Mouse (Mus musculus) Patski (cell line): Measurements from ENCODE around the gene Ghrhr. TPM values are rescaled to one million over a fixed set of nuclear protein-coding genes. Genes with fewer than 3 reads are reported as not detected.

Source experiments
- ATAC-seq: fragments of 100-300 bp; one replicate; pipeline ENCODE4 v1.8.0; 2021
- CTCF ChIA-PET: fragments of 350-600 bp; sonication (Branson Sonifier 250); formaldehyde crosslinking; loops from one replicate; lab custom pipeline; 2022; ENCODE audit warnings: inconsistent platforms; lab: Charles Lee
- POLR2A ChIA-PET: fragments of 350-600 bp; sonication (Branson Sonifier 250); formaldehyde crosslinking; loops from one replicate; lab custom pipeline; 2022; ENCODE audit warnings: antibody characterized with exemption, inconsistent platforms; lab: Charles Lee
- DNase-seq: peaks from one replicate; pipeline ENCODE4 v3.0.0-alpha.2; 2011; ENCODE audit warnings: low read depth, low spot score
- H3K27me3 ChIP-seq: fragments of 371-371 bp; one replicate; pipeline ENCODE4 v1.5.1; 2021
- CTCF ChIP-seq: fragments of 100-300 bp; IDR thresholded peaks from one replicate; pipeline ENCODE4 v1.5.1; 2021
- in situ Hi-C: fragments of 300-500 bp; cut with MboI; formaldehyde crosslinking; loops from 3 replicates; pipeline ENCODE4 v1.11.1; 2018; ENCODE audit warnings: low pct_unique_long_range_greater_than_20kb, mixed read lengths
- polyA plus RNA-seq: library from polyadenylated mRNA; unstranded; gene quantifications from one replicate; pipeline ENCODE4 v1.2.3, GENCODE M21; 2021

Ghrhr gene
- polyA plus RNA-seq, 1 experiment from 2014 or later, result 0.33 TPM

- TF ChIP-seq CTCF, result no peak
- CTCF ChIA-PET, result interaction anchor here (1.1 to 1.5 kb wide), 3 partner anchors 9 to 130 kb away, joined by 3 to 5 read pairs (median 3); no protein-coding TSS in a partner anchor
- in situ Hi-C loops, result no loop called here
- no peaks in the 10 kb centered on the region for H3K27me3 ChIP-seq
- POLR2A ChIA-PET, result no interaction called here
- DNase-seq, result no peak
- no peak for ATAC-seq
Observed at GRCm38 (mm10) chr6:55362663-55363062, 13.4 kb upstream of the Ghrhr start.

- no peak for ATAC-seq
- in situ Hi-C loops, result no loop called here
- CTCF ChIA-PET, result interaction anchor here (1.0 to 2.1 kb wide), 2 partner anchors 9 to 153 kb away, joined by 3 to 4 read pairs; no protein-coding TSS in a partner anchor
- POLR2A ChIA-PET, result no interaction called here
- no peak for TF ChIP-seq CTCF
- H3K27me3 ChIP-seq, result no peaks in the 10 kb centered on the region
- no peak for DNase-seq
Observed at GRCm38 (mm10) chr6:55367126-55367525, 9.0 kb upstream of the Ghrhr start.

GRCm38 (mm10) chr6:55370831-55371230 lies 5.3 kb upstream of the Ghrhr start:
- CTCF ChIA-PET, result interaction anchor here (1.2 kb wide), 1 partner anchor 128 kb away, joined by 3 read pairs; no protein-coding TSS in a partner anchor
- ATAC-seq (no peak), DNase-seq (no peak)
- in situ Hi-C loops, result no loop called here
- no peak for TF ChIP-seq CTCF
- no peaks in the 10 kb centered on the region for H3K27me3 ChIP-seq
- POLR2A ChIA-PET, result interaction anchor here (1.0 kb wide), 1 partner anchor 9 kb away, joined by 3 read pairs; no protein-coding TSS in a partner anchor

GRCm38 (mm10) chr6:55376511-55376910 lies 416 bp downstream of the Ghrhr start:
- in situ Hi-C loops, result no loop called here
- no peak for ATAC-seq

GRCm38 (mm10) chr6:55377461-55377860 lies 1.4 kb downstream of the Ghrhr start:
- POLR2A ChIA-PET, result interaction anchor here (0.6 kb wide), 1 partner anchor 110 kb away, joined by 6 read pairs; no protein-coding TSS in a partner anchor
- no peak for TF ChIP-seq CTCF
- no peaks in the 10 kb centered on the region for H3K27me3 ChIP-seq
- in situ Hi-C loops, result no loop called here
- ATAC-seq, result no peak
- CTCF ChIA-PET, result interaction anchor here (0.9 to 2.5 kb wide), 3 partner anchors 18 to 688 kb away, joined by 3 to 10 read pairs (median 3); no protein-coding TSS in a partner anchor
- DNase-seq, result no peak

More at GRCm38 (mm10) chr6:55376511-55376910, 416 bp downstream of the Ghrhr start:
- no peaks in the 10 kb centered on the region for H3K27me3 ChIP-seq
- ChIA-PET POLR2A (no interaction called here), CTCF (interaction anchor here (0.9 to 2.5 kb wide), 4 partner anchors 17 to 128 kb away, joined by 3 to 10 read pairs (median 4); no protein-coding TSS in a partner anchor)
- TF ChIP-seq CTCF, result no peak
- DNase-seq, result no peak

GRCm38 (mm10) chr6:55379641-55380335 lies 3.7 kb downstream of the Ghrhr start:
- ChIA-PET CTCF (interaction anchor here (0.6 to 2.1 kb wide), 6 partner anchors 14 to 155 kb away, joined by 3 to 13 read pairs (median 4); no protein-coding TSS in a partner anchor), POLR2A (interaction anchor here (1.1 kb wide), 1 partner anchor 9 kb away, joined by 3 read pairs; no protein-coding TSS in a partner anchor)
- in situ Hi-C loops, result loop anchor here (5.0 kb wide), 1 partner anchor 142 kb away; no protein-coding TSS in a partner anchor
- peak; percentile 63 for TF ChIP-seq CTCF
- DNase-seq, result no peak
- ATAC-seq, result peak; percentile 41
- H3K27me3 ChIP-seq, result no peaks in the 10 kb centered on the region

- no peak for TF ChIP-seq CTCF
- in situ Hi-C loops, result loop anchor here (5.0 kb wide), 1 partner anchor 145 kb away; no protein-coding TSS in a partner anchor
- ChIA-PET CTCF (interaction anchor here (1.6 to 4.4 kb wide), 2 partner anchors 133 to 149 kb away, joined by 5 to 58 read pairs; no protein-coding TSS in a partner anchor), POLR2A (interaction anchor here (1.4 kb wide), 1 partner anchor 149 kb away, joined by 4 read pairs; no protein-coding TSS in a partner anchor)
- DNase-seq (no peak), ATAC-seq (no peak)
- H3K27me3 ChIP-seq, result no peaks in the 10 kb centered on the region
Observed at GRCm38 (mm10) chr6:55381966-55382365, 5.9 kb downstream of the Ghrhr start.

GRCm38 (mm10) chr6:55383897-55384296 lies 7.8 kb downstream of the Ghrhr start:
- ATAC-seq (no peak), DNase-seq (no peak)
- CTCF ChIA-PET, result interaction anchor here (0.8 to 4.4 kb wide), 11 partner anchors 8 to 217 kb away, joined by 3 to 58 read pairs (median 3); no protein-coding TSS in a partner anchor
- in situ Hi-C loops, result loop anchor here (5.0 kb wide), 1 partner anchor 147 kb away; no protein-coding TSS in a partner anchor
- no peaks in the 10 kb centered on the region for H3K27me3 ChIP-seq
- peak; percentile 90 for TF ChIP-seq CTCF
- POLR2A ChIA-PET, result interaction anchor here (0.7 kb wide), 1 partner anchor 149 kb away, joined by 6 read pairs; no protein-coding TSS in a partner anchor

- DNase-seq (no peak), ATAC-seq (no peak)
- in situ Hi-C loops, result loop anchor here (5.0 kb wide), 1 partner anchor 147 kb away; no protein-coding TSS in a partner anchor
- POLR2A ChIA-PET, result interaction anchor here (0.7 kb wide), 1 partner anchor 149 kb away, joined by 6 read pairs; no protein-coding TSS in a partner anchor
- CTCF ChIA-PET, result interaction anchor here (1.2 to 4.4 kb wide), 7 partner anchors 16 to 217 kb away, joined by 3 to 58 read pairs (median 4); no protein-coding TSS in a partner anchor
- no peak for TF ChIP-seq CTCF
- no peaks in the 10 kb centered on the region for H3K27me3 ChIP-seq
Observed at GRCm38 (mm10) chr6:55384356-55384951, 8.4 kb downstream of the Ghrhr start.
